Mouse (Mus musculus) liver, postnatal 0 days (tissue): ENCODE results near the gene Efcab11.

Experiments
- CTCF ChIP-seq: sonication (generic); IDR thresholded peaks from 2 replicates; pipeline ENCODE4 v1.5.1; 2016; ENCODE audit warnings: antibody characterized with exemption, low read depth
- EP300 ChIP-seq: IDR thresholded peaks from 2 replicates; pipeline ENCODE4 v1.6.1; 2016; ENCODE audit warnings: antibody characterized with exemption, low read depth, mild to moderate bottlenecking

- TF ChIP-seq CTCF (no peak), EP300 (no peak)
Measured at GRCm38 (mm10) chr12:99694066-99694465, 190.2 kb downstream of the Efcab11 start.
